Mouse (Mus musculus): ENCODE measurements around the gene Methig1. TPM values are rescaled to one million over a fixed set of nuclear protein-coding genes. Genes with fewer than 3 reads are reported as not detected.
A peak's percentile ranks its signal among the peaks of the same experiment; 100 is the strongest.
"Not testable (repeated sequence)": the region's sequence is repeated elsewhere in the genome, so short reads cannot be mapped to it uniquely, and the experiment has no call there.

Gene Methig1
- polyA plus RNA-seq, 1 experiment from 2014 or later = 0.16 TPM

GRCm38 (mm10) chr15:100415684-100416083 is 62.7 kb downstream of the Methig1 start:
- Histone ChIP-seq H3K4me3 (ENCODE audit: low read length) (no peak overlapping the region), H3K27me3 (ENCODE audit: control insufficient read depth, insufficient read depth, low read depth, low read length) (no peaks in the 10 kb centered on the region), H3K9ac (ENCODE audit: low read length) (no peak overlapping the region), H3K27ac (ENCODE audit: low read length) (no peak overlapping the region), H3K4me2 (ENCODE audit: low read depth, low read length) (no peak overlapping the region), H3K9me3 (ENCODE audit: control insufficient read depth, low read length) (no peaks in the 10 kb centered on the region), H3K36me3 (ENCODE audit: control insufficient read depth, insufficient read depth, low read length) (peaks cover 4% of the 10 kb centered on the region; the same call in 1 of the 2 replicates), H3K4me1 (replicated peaks; ENCODE audit: control insufficient read depth, insufficient read depth, low read length) (no peaks in the 10 kb centered on the region)
- WGBS = 74% methylated on average over 8 of the region's 8 CpGs
- ATAC-seq (ENCODE audit: low read depth) = peak; percentile 28; the same call in 1 of the 2 replicates

- H3K27ac ChIP-seq (ENCODE audit: low read length) = no peak overlapping the region
These were observed 65.0 kb downstream of the Methig1 start for GRCm38 (mm10) chr15:100417854-100418450.

GRCm38 (mm10) chr15:100419311-100419710 is 66.4 kb downstream of the Methig1 start:
- ATAC-seq (ENCODE audit: low read depth) = no peak
- Histone ChIP-seq H3K4me1 (replicated peaks; ENCODE audit: control insufficient read depth, insufficient read depth, low read length) (peaks cover 15% of the 10 kb centered on the region), H3K27ac (ENCODE audit: low read length) (no peak overlapping the region), H3K9me3 (ENCODE audit: control insufficient read depth, low read length) (no peaks in the 10 kb centered on the region), H3K36me3 (ENCODE audit: control insufficient read depth, insufficient read depth, low read length) (no peaks in the 10 kb centered on the region), H3K27me3 (ENCODE audit: control insufficient read depth, insufficient read depth, low read depth, low read length) (peaks cover 4% of the 10 kb centered on the region; the same call in 1 of the 2 replicates), H3K9ac (ENCODE audit: low read length) (no peak overlapping the region), H3K4me2 (ENCODE audit: low read depth, low read length) (no peak overlapping the region), H3K4me3 (ENCODE audit: low read length) (no peak overlapping the region)
- WGBS = 70% methylated on average over 8 of the region's 8 CpGs

More at GRCm38 (mm10) chr15:100417854-100418450, 65.0 kb downstream of the Methig1 start:
- WGBS = 87% methylated on average over 9 of the region's 9 CpGs
- Histone ChIP-seq H3K9ac (ENCODE audit: low read length) (no peak overlapping the region), H3K4me3 (ENCODE audit: low read length) (no peak overlapping the region), H3K4me2 (ENCODE audit: low read depth, low read length) (no peak overlapping the region), H3K36me3 (ENCODE audit: control insufficient read depth, insufficient read depth, low read length) (no peaks in the 10 kb centered on the region), H3K27me3 (ENCODE audit: control insufficient read depth, insufficient read depth, low read depth, low read length) (no peaks in the 10 kb centered on the region), H3K9me3 (ENCODE audit: control insufficient read depth, low read length) (no peaks in the 10 kb centered on the region), H3K4me1 (replicated peaks; ENCODE audit: control insufficient read depth, insufficient read depth, low read length) (peaks cover 12% of the 10 kb centered on the region)
- no peak for ATAC-seq (ENCODE audit: low read depth)

- no peaks in the 10 kb centered on the region for H3K36me3 ChIP-seq (ENCODE audit: control insufficient read depth, insufficient read depth, low read length)
- peaks cover 10% of the 10 kb centered on the region for H3K27me3 ChIP-seq (ENCODE audit: control insufficient read depth, insufficient read depth, low read depth, low read length)
- no peak overlapping the region for H3K4me2 ChIP-seq (ENCODE audit: low read depth, low read length)
- peaks cover 16% of the 10 kb centered on the region for H3K4me1 ChIP-seq (replicated peaks; ENCODE audit: control insufficient read depth, insufficient read depth, low read length)
- ATAC-seq (ENCODE audit: low read depth) = no peak
- H3K9me3 ChIP-seq (ENCODE audit: control insufficient read depth, low read length) = no peaks in the 10 kb centered on the region
- WGBS = 54% methylated on average over 9 of the region's 9 CpGs
- H3K9ac ChIP-seq (ENCODE audit: low read length) = no peak overlapping the region
- H3K27ac ChIP-seq (ENCODE audit: low read length) = no peak overlapping the region
- H3K4me3 ChIP-seq (ENCODE audit: low read length) = no peak overlapping the region
These were observed 67.2 kb downstream of the Methig1 start for GRCm38 (mm10) chr15:100419901-100420745.

- ATAC-seq (ENCODE audit: low read depth) = no peak
- Histone ChIP-seq H3K9ac (ENCODE audit: low read length) (peak overlapping the region; percentile 29; the same call in 1 of the 2 replicates), H3K4me1 (replicated peaks; ENCODE audit: control insufficient read depth, insufficient read depth, low read length) (peaks cover 16% of the 10 kb centered on the region), H3K4me2 (ENCODE audit: low read depth, low read length) (peak overlapping the region; percentile 92), H3K27ac (ENCODE audit: low read length) (no peak overlapping the region), H3K4me3 (ENCODE audit: low read length) (peak overlapping the region; percentile 87), H3K27me3 (ENCODE audit: control insufficient read depth, insufficient read depth, low read depth, low read length) (peaks cover 16% of the 10 kb centered on the region), H3K36me3 (ENCODE audit: control insufficient read depth, insufficient read depth, low read length) (no peaks in the 10 kb centered on the region), H3K9me3 (ENCODE audit: control insufficient read depth, low read length) (no peaks in the 10 kb centered on the region)
- WGBS = 24% methylated on average over 8 of the region's 8 CpGs
These were observed 68.3 kb downstream of the Methig1 start for GRCm38 (mm10) chr15:100421059-100421757.

- peaks cover 16% of the 10 kb centered on the region for H3K27me3 ChIP-seq (ENCODE audit: control insufficient read depth, insufficient read depth, low read depth, low read length)
- ATAC-seq (ENCODE audit: low read depth); H3K9me3 ChIP-seq (ENCODE audit: control insufficient read depth, low read length); H3K27ac ChIP-seq (ENCODE audit: low read length); H3K36me3 ChIP-seq (ENCODE audit: control insufficient read depth, insufficient read depth, low read length): not testable (repeated sequence)
- peak within 1 kb of the TSS; percentile 92 for H3K4me2 ChIP-seq (ENCODE audit: low read depth, low read length)
- peaks cover 16% of the 10 kb centered on the region for H3K4me1 ChIP-seq (replicated peaks; ENCODE audit: control insufficient read depth, insufficient read depth, low read length)
- 22% methylated on average over 3 of the region's 3 CpGs for WGBS
- peak within 1 kb of the TSS; percentile 84 for H3K9ac ChIP-seq (ENCODE audit: low read length)
- H3K4me3 ChIP-seq (ENCODE audit: low read length) = peak within 1 kb of the TSS; percentile 87
These were observed 68.8 kb downstream of the Methig1 start, which contains the start of gene Gm5475 for GRCm38 (mm10) chr15:100421758-100422197. Gene Gm5475 (plus strand): TSS chr15:100422147.

GRCm38 (mm10) chr15:100422476-100422875 is 69.5 kb downstream of the Methig1 start:
- Histone ChIP-seq H3K4me2 (ENCODE audit: low read depth, low read length) (peak overlapping the region; percentile 92), H3K27me3 (ENCODE audit: control insufficient read depth, insufficient read depth, low read depth, low read length) (peaks cover 16% of the 10 kb centered on the region), H3K27ac (ENCODE audit: low read length) (no peak overlapping the region), H3K9me3 (ENCODE audit: control insufficient read depth, low read length) (no peaks in the 10 kb centered on the region), H3K4me3 (ENCODE audit: low read length) (peak overlapping the region; percentile 87), H3K9ac (ENCODE audit: low read length) (peak overlapping the region; percentile 84), H3K4me1 (replicated peaks; ENCODE audit: control insufficient read depth, insufficient read depth, low read length) (peaks cover 16% of the 10 kb centered on the region), H3K36me3 (ENCODE audit: control insufficient read depth, insufficient read depth, low read length) (no peaks in the 10 kb centered on the region)
- peak; percentile 64 for ATAC-seq (ENCODE audit: low read depth)
- WGBS = 0% methylated on average over 28 of the region's 44 CpGs

- no peaks in the 10 kb centered on the region for H3K9me3 ChIP-seq (ENCODE audit: control insufficient read depth, low read length)
- peak overlapping the region; percentile 85 for H3K27ac ChIP-seq (ENCODE audit: low read length)
- H3K9ac ChIP-seq (ENCODE audit: low read length) = peak overlapping the region; percentile 84
- peaks cover 16% of the 10 kb centered on the region for H3K4me1 ChIP-seq (replicated peaks; ENCODE audit: control insufficient read depth, insufficient read depth, low read length)
- H3K4me2 ChIP-seq (ENCODE audit: low read depth, low read length) = peak overlapping the region; percentile 92
- under 1% methylated on average over 63 of the region's 65 CpGs for WGBS
- H3K36me3 ChIP-seq (ENCODE audit: control insufficient read depth, insufficient read depth, low read length) = no peaks in the 10 kb centered on the region
- ATAC-seq (ENCODE audit: low read depth) = peak; percentile 98
- peak overlapping the region; percentile 87 for H3K4me3 ChIP-seq (ENCODE audit: low read length)
- H3K27me3 ChIP-seq (ENCODE audit: control insufficient read depth, insufficient read depth, low read depth, low read length) = peaks cover 16% of the 10 kb centered on the region
These were observed 70.2 kb downstream of the Methig1 start for GRCm38 (mm10) chr15:100422899-100423860.

Data from lung, embryonic 16.5 days (tissue).